Mouse (Mus musculus): ENCODE data around the gene Mrps18b.

- no peak for TF ChIP-seq CTCF (IDR thresholded peaks at IDR 0.05; ENCODE audit: borderline replicate concordance, extremely low read depth, insufficient read depth, insufficient read length)
- TF ChIP-seq POLR2A (IDR thresholded peaks at IDR 0.05; ENCODE audit: borderline replicate concordance, extremely low read depth, insufficient read depth, insufficient read length, poor library complexity, severe bottlenecking) = no peak
Observed at GRCm38 (mm10) chr17:35919864-35920301, 3.7 kb upstream of the Mrps18b start.
